Mouse (Mus musculus) skeletal muscle tissue, adult 2 months (tissue): Measurements from ENCODE around the gene Tecr.

ENCODE experiments used
- DNase-seq: peaks from one replicate; pipeline ENCODE4 v3.0.0-alpha.2; 2012; ENCODE audit warnings: low read depth, low spot score

Gene Tecr

DNA sequence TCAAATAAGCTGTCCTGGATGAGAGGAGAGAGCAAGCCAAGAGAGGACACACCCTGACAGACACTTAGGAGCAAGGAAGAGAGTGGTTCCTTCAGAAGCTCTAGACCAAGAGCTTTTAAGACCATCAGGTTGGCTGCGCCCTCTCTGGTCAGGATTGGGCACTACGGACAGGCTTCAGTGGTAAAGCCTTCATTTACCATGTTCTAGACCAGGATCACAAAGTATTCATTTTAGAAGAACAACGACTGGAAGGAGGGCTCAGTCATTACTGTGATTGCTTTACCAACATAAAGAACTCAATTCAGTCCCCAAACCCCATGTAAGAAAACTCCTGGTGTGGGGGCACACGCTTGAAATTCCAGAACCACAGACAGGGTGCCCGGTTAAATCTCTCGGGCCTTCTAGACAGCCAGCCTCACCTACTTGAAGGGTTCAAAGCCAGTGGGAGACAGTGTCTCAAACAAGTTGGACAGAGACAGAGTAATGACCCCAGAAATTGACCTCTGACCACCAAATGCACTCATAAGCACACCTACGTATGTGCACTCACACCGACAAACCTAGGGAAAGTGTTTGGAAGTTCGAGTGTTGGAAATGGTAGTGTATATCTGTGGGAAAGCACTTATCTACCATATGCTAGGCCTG, 41.9 kb downstream of the Tecr start:
- no peak for DNase-seq

DNA sequence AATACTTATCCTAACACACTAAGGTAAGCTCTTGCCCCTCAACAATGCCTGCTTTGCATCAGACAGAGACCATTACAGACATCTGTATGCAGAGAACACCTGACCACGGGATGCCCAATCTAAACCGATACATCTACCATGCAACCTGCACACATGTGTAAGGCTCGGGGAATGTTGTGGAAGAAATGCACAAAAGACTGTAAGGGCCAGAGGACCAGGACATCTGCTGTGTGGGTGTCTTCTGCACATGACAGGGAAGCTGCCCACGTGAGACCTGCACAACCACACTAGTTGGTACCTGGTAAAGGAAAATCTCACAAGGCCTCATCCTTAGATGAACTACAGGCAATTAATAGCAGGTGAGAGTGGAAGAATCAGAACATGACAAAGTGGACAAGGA, 44.5 kb downstream of the Tecr start:
- DNase-seq: no peak

DNA sequence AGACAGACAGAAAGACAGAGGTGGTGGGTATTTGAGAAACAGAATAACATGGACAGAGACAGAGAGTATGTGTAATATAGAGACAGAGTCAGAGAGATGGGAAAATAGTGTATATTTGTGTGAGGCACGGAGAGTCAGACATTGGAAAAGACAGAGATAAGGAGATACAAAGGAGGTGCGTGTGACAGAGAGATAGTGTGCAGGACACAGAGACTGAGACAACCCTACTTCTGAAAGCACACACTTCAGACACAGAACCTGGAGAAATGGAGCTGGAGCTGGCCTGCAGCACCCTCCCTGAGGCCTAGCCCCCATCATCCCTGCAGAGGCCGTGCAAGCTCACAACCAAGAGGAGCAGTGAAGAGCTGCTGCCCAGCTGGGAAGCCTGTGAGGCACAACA, 45.1 kb downstream of the Tecr start:
- no peak for DNase-seq

DNA sequence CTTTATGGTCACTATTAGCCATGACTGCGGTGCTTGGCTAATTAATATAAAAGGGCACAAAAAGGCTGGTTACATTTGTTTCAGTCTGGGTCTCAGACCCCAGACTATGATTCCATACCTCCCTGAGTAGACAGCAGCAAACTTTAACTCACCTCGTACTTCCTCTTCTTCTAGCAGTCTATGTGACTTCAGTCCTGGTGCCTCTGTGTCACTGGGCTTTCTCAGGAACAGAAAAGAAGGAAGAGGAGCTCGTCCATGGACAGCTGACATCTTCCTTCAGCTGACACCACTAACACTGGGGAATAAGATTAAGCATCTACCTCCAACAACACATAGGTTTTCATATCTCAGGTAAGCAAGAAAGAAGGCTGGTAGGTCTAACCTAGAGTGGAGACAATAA, 72.0 kb downstream of the Tecr start, which contains the start of gene Olfr370:
TSS of gene Olfr370 (plus strand) at position 45 of the 400 bp plus-strand sequence.
- DNase-seq: no peak

DNA sequence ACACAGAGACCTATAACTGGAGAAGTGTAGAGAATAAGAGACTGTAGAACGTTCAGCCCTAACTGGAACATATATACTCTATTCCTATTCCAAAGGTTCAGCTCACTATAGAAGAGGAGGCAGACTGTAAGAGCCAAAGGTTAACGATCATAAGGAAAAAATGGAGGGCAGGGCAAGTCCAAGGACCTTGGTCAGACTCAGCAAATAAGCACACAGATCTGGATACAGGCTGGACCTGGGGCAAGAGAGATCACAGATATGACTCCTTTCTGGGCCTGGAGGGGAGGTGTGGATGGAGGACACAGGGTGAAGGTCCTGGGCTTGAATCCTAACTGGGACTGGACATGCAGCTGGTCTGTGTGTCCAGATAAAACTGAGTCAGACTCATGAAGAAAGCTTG, 73.0 kb downstream of the Tecr start:
- no peak for DNase-seq
